Mouse (Mus musculus): ENCODE results near the gene Itpr1. TPM values are rescaled to one million over a fixed set of nuclear protein-coding genes. Genes with fewer than 3 reads are reported as not detected.
A peak's percentile ranks its signal among the peaks of the same experiment; 100 is the strongest.

Gene Itpr1
- total and polyA plus RNA-seq, 2 experiments: 6.9 to 55.0 TPM

DNA sequence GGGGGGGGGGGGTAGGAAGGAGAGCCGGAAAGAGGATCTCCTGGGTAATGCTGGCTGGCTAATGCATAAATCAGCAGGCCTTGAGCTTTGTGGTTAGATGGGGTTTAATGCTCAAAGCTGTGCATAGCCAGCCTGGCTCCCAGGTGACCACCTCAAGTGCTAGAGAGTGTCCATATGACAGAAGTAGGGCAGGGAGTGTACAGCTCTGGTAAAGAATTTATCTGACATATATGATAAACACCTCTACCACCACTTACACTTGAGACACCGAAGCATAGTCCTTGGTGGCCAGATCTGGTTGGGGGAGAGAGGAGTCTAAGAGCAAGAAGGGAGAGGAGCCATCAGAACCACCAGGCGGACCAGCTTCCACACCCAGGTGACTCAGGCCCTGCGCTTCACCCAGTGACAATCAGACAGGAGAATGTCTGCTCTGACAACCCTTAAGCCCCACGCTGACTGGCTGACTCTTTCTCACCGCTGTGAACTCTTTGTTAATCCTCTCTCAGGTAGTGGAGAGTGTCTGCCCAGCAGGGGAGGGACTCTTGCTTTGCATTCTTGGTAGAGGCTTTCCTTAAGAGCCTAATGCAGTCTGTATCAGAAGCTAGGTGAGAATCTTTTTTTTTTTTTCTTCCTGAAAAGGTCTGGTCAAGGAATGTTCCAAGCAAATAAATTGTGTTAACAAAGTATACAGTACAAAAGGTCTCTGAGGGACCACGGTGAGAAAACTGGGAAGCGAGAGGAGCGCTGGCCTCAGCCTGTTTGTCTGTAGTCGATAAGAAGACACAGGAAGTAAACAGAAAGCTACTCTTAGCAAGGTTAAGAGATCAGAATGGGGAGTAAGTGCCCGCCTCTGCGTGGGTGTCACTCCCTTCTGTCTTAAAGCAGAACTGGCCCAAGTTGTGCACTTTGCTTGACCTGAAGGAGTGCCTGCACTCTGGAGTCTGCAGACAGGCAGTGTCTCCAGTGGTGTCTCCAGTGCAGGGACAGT, 318.7 kb downstream of the Itpr1 start:
- H3K36me3 ChIP-seq (ENCODE audit: control insufficient read depth, insufficient read depth, low read length): peaks cover 2% of the 10 kb centered on the region; the same call in 1 of the 2 replicates
- no peak overlapping the region for H3K9ac ChIP-seq (ENCODE audit: low read depth, low read length)
- no peak overlapping the region for H3K4me3 ChIP-seq (ENCODE audit: insufficient read depth, low read depth, low read length)
- H3K27me3 ChIP-seq (ENCODE audit: control insufficient read depth, insufficient read depth, low read length): no peaks in the 10 kb centered on the region
- DNase-seq (ENCODE audit: extremely low read depth, low read depth, low spot score): no peak
- H3K27ac ChIP-seq (replicated peaks; ENCODE audit: insufficient read depth, low read depth, low read length): peak overlapping the region; percentile 54
- H3K79me2 ChIP-seq (ENCODE audit: control insufficient read depth, insufficient read depth, low read length): no peaks in the 10 kb centered on the region
- WGBS: 60% methylated on average over 12 of the region's 12 CpGs
- no peak for TF ChIP-seq POLR2A (IDR thresholded peaks at IDR 0.05; ENCODE audit: extremely low read depth, insufficient read depth, low read length)
- no peak for TF ChIP-seq CTCF (IDR thresholded peaks at IDR 0.05; ENCODE audit: low read depth, low read length)
- H3K4me1 ChIP-seq (ENCODE audit: control insufficient read depth, insufficient read depth, low read length): peaks cover 12% of the 10 kb centered on the region

DNA sequence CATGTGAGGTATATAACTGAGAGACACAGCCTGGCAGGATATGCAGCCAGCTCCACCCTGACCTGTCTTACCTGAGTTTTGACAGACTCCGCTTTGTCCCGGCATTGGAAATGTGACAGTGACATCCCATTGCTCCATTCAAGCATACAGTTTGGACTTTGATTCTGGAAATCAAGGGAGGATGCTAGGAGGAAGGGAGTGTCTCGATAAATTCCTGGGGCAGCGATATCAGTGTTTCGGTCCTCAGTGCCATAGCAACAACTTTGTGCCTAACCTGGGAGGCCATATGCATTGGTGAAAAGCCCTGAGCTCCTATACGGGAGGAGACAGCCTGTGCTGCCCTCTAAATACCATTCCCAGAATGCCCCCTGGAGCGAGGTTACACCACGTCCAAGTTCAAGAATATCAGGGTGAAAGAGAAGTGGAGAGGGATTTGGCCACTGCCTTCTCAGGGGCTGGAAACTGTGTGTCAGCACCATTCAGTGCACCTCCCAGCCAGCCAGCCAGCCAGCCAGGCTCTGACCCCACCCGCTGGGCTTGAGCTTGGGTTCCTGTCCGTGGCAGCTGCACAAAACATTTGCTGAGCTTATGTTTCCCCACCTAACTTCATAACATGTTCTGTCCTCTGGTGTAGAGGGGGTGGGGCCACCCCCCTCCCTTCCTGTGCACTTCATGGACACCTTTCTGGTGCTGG, 319.7 kb downstream of the Itpr1 start:
- no peak for TF ChIP-seq CTCF (IDR thresholded peaks at IDR 0.05; ENCODE audit: low read depth, low read length)
- no peak for TF ChIP-seq POLR2A (IDR thresholded peaks at IDR 0.05; ENCODE audit: extremely low read depth, insufficient read depth, low read length)
- Histone ChIP-seq H3K9ac (ENCODE audit: low read depth, low read length) (no peak overlapping the region), H3K27ac (replicated peaks; ENCODE audit: insufficient read depth, low read depth, low read length) (peak overlapping the region; percentile 54), H3K36me3 (ENCODE audit: control insufficient read depth, insufficient read depth, low read length) (peaks cover 2% of the 10 kb centered on the region; the same call in 1 of the 2 replicates), H3K27me3 (ENCODE audit: control insufficient read depth, insufficient read depth, low read length) (no peaks in the 10 kb centered on the region), H3K4me1 (ENCODE audit: control insufficient read depth, insufficient read depth, low read length) (peaks cover 12% of the 10 kb centered on the region), H3K79me2 (ENCODE audit: control insufficient read depth, insufficient read depth, low read length) (no peaks in the 10 kb centered on the region), H3K4me3 (ENCODE audit: insufficient read depth, low read depth, low read length) (no peak overlapping the region)
- no peak for DNase-seq (ENCODE audit: extremely low read depth, low read depth, low spot score)
- 77% methylated on average over 10 of the region's 10 CpGs for WGBS

DNA sequence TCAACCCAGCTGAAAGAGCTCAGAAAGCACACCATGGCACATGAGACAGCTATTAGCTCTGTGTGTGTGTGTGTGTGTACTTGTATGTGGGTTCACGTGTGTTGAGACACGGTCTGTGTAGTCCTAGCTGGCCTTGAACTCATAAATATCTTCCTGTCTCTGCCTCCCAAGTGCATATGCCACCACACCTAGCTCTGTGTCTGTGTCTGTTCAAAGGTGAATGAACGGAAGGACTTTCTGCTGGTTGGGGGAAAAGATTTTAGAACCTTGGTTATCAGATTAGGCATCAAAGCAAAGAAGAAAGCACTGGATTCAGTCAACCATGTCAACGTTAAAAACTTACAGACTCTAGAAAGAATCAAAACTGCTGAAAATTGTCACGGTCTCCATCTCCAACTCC, 321.2 kb downstream of the Itpr1 start:
- TF ChIP-seq CTCF (IDR thresholded peaks at IDR 0.05; ENCODE audit: low read depth, low read length) (no peak), POLR2A (IDR thresholded peaks at IDR 0.05; ENCODE audit: extremely low read depth, insufficient read depth, low read length) (no peak)
- no peaks in the 10 kb centered on the region for H3K27me3 ChIP-seq (ENCODE audit: control insufficient read depth, insufficient read depth, low read length)
- peaks cover 5% of the 10 kb centered on the region; the same call in 1 of the 2 replicates for H3K36me3 ChIP-seq (ENCODE audit: control insufficient read depth, insufficient read depth, low read length)
- H3K9ac ChIP-seq (ENCODE audit: low read depth, low read length): peak overlapping the region; percentile 35; the same call in 1 of the 2 replicates
- peak overlapping the region; percentile 86 for H3K27ac ChIP-seq (replicated peaks; ENCODE audit: insufficient read depth, low read depth, low read length)
- 28% methylated on average over 5 of the region's 5 CpGs for WGBS
- H3K79me2 ChIP-seq (ENCODE audit: control insufficient read depth, insufficient read depth, low read length): no peaks in the 10 kb centered on the region
- no peak overlapping the region for H3K4me3 ChIP-seq (ENCODE audit: insufficient read depth, low read depth, low read length)
- peaks cover 12% of the 10 kb centered on the region for H3K4me1 ChIP-seq (ENCODE audit: control insufficient read depth, insufficient read depth, low read length)
- peak; percentile 69 for DNase-seq (ENCODE audit: extremely low read depth, low read depth, low spot score)

DNA sequence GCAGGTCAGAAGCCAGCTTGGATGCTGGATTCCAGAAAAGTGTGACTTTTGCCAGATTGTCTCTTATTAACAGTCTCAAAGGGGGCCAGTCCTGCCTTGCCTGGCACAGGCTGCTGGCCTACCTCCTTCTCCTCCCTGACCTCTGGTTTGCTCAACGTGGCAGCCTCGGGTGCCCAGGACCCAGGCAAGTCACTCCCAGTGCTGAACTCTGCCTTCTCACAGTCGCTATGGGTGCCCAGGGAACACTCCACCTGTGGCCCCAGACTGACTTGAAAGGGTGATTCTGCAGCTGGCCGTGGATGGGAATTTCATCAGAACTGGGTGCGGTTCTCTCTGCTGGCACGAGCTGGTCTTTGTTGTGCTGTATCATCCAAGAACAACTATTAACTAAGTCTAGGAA, 321.7 kb downstream of the Itpr1 start:
- TF ChIP-seq CTCF (IDR thresholded peaks at IDR 0.05; ENCODE audit: low read depth, low read length) (no peak), POLR2A (IDR thresholded peaks at IDR 0.05; ENCODE audit: extremely low read depth, insufficient read depth, low read length) (no peak)
- peak; percentile 95 for DNase-seq (ENCODE audit: extremely low read depth, low read depth, low spot score)
- peak overlapping the region; percentile 35; the same call in 1 of the 2 replicates for H3K9ac ChIP-seq (ENCODE audit: low read depth, low read length)
- H3K4me1 ChIP-seq (ENCODE audit: control insufficient read depth, insufficient read depth, low read length): peaks cover 12% of the 10 kb centered on the region
- no peak overlapping the region for H3K4me3 ChIP-seq (ENCODE audit: insufficient read depth, low read depth, low read length)
- peaks cover 7% of the 10 kb centered on the region for H3K36me3 ChIP-seq (ENCODE audit: control insufficient read depth, insufficient read depth, low read length)
- no peaks in the 10 kb centered on the region for H3K79me2 ChIP-seq (ENCODE audit: control insufficient read depth, insufficient read depth, low read length)
- 24% methylated on average over 6 of the region's 6 CpGs for WGBS
- peak overlapping the region; percentile 86 for H3K27ac ChIP-seq (replicated peaks; ENCODE audit: insufficient read depth, low read depth, low read length)
- no peaks in the 10 kb centered on the region for H3K27me3 ChIP-seq (ENCODE audit: control insufficient read depth, insufficient read depth, low read length)

DNA sequence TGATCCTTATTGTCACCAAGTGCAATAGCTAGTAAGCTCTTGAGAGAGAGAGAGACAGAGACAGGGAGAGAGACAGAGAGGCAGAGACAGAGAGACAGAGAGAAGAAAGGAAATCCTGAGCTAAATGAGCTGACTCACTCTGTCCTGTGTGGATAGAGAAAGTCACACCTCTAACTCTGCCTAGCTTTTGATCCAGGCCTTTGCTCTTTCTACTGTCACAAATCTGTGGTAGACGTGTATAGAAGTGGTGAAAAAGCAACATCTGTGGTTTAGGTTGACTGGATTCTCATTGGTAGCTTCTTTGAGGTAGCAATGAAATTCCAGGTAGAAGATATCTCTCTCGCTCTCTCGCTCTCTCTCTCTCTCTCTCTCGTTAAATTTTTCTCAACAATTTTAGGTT, 322.4 kb downstream of the Itpr1 start:
- Histone ChIP-seq H3K4me3 (ENCODE audit: insufficient read depth, low read depth, low read length) (no peak overlapping the region), H3K27me3 (ENCODE audit: control insufficient read depth, insufficient read depth, low read length) (no peaks in the 10 kb centered on the region), H3K36me3 (ENCODE audit: control insufficient read depth, insufficient read depth, low read length) (peaks cover 11% of the 10 kb centered on the region), H3K79me2 (ENCODE audit: control insufficient read depth, insufficient read depth, low read length) (no peaks in the 10 kb centered on the region), H3K4me1 (ENCODE audit: control insufficient read depth, insufficient read depth, low read length) (peaks cover 12% of the 10 kb centered on the region), H3K9ac (ENCODE audit: low read depth, low read length) (no peak overlapping the region), H3K27ac (replicated peaks; ENCODE audit: insufficient read depth, low read depth, low read length) (peak overlapping the region; percentile 18; the same call in 1 of the 2 replicates)
- WGBS: 83% methylated on average over 4 of the region's 4 CpGs
- DNase-seq (ENCODE audit: extremely low read depth, low read depth, low spot score): no peak
- TF ChIP-seq CTCF (IDR thresholded peaks at IDR 0.05; ENCODE audit: low read depth, low read length) (no peak), POLR2A (IDR thresholded peaks at IDR 0.05; ENCODE audit: extremely low read depth, insufficient read depth, low read length) (no peak)
